Mouse (Mus musculus) kidney, embryonic 14.5 days (tissue): ENCODE data around the gene Uvrag. TPM values are rescaled to one million over a fixed set of nuclear protein-coding genes. Genes with fewer than 3 reads are reported as not detected.

Experiments
- ATAC-seq: fragments of 200-750 bp; cut with Nextera tagmentation; 2 replicates; pipeline ENCODE4 v1.8.0; 2017; ENCODE audit warnings: moderate number of reproducible peaks, mild to moderate bottlenecking, moderate TSS enrichment, moderate library complexity; ENCODE audit not compliant: low FRiP score, low TSS enrichment
- H3K27ac ChIP-seq: fragments of 300-500 bp; sonication (generic); 2 replicates; pipeline ENCODE4 v1.5.1; 2014; ENCODE audit warnings: low read depth, mild to moderate bottlenecking, low read length, moderate library complexity, mixed read lengths
- H3K27me3 ChIP-seq: fragments of 300-500 bp; sonication (generic); 2 replicates; pipeline ENCODE4 v1.6.1; 2014; ENCODE audit warnings: mild to moderate bottlenecking, low read length; ENCODE audit not compliant: control insufficient read depth, insufficient read depth
- H3K36me3 ChIP-seq: fragments of 300-500 bp; sonication (generic); 2 replicates; pipeline ENCODE4 v1.6.1; 2014; ENCODE audit warnings: low read length, mixed read lengths; ENCODE audit not compliant: control insufficient read depth, insufficient read depth
- H3K4me1 ChIP-seq: fragments of 300-500 bp; sonication (generic); 2 replicates; pipeline ENCODE4 v1.6.1; 2014; ENCODE audit warnings: low read length, mixed read lengths; ENCODE audit not compliant: control insufficient read depth, insufficient read depth
- H3K4me2 ChIP-seq: fragments of 300-500 bp; sonication (generic); replicated peaks from 2 replicates; pipeline ENCODE4 v1.6.1; 2014; ENCODE audit warnings: low read depth, mild to moderate bottlenecking, low read length
- H3K4me3 ChIP-seq: fragments of 300-500 bp; sonication (generic); 2 replicates; pipeline ENCODE4 v1.5.1; 2014; ENCODE audit warnings: mild to moderate bottlenecking, low read length
- H3K9ac ChIP-seq: fragments of 300-500 bp; sonication (generic); 2 replicates; pipeline ENCODE4 v1.6.1; 2014; ENCODE audit warnings: low read depth, mild to moderate bottlenecking, low read length, moderate library complexity
- H3K9me3 ChIP-seq: fragments of 300-500 bp; sonication (generic); 2 replicates; pipeline ENCODE4 v1.6.1; 2016; ENCODE audit warnings: low read length; ENCODE audit not compliant: control insufficient read depth
- whole genome bisulfite sequencing: fragments of 180-500 bp; shearing (Covaris S2); extraction: QIAGEN DNeasy Blood & Tissue Kit; methylation state at CpG from one replicate; pipeline ENCODE4 v1.1.7; 2014; 5-methylcytosine and 5-hydroxymethylcytosine counted together
- polyA plus RNA-seq: library from polyadenylated mRNA; unstranded; fragments of >200 nt; fragmentation: Nextera tagmentation; extraction: Ambion mirVana; gene quantifications from 2 replicates; pipeline ENCODE4 v1.2.1, GENCODE M21; 2014

Uvrag gene
- polyA plus RNA-seq, 1 experiment from 2014 or later = 22.7 TPM

GRCm38 (mm10) chr7:98991204-98991761, 149.7 kb downstream of the Uvrag start:
- no peaks in the 10 kb centered on the region for H3K9me3 ChIP-seq
- H3K9ac ChIP-seq = no peak overlapping the region
- H3K27me3 ChIP-seq = no peaks in the 10 kb centered on the region
- H3K4me3 ChIP-seq = no peak overlapping the region
- no peak overlapping the region for H3K27ac ChIP-seq
- peaks cover 4% of the 10 kb centered on the region for H3K36me3 ChIP-seq
- WGBS = 94% methylated on average over 2 of the region's 2 CpGs
- no peak overlapping the region for H3K4me2 ChIP-seq
- 0 out of 2 replicates have a peak, but pooled peaks cover 3% of the 10 kb centered on the region for H3K4me1 ChIP-seq
- ATAC-seq = no peak

DNA sequence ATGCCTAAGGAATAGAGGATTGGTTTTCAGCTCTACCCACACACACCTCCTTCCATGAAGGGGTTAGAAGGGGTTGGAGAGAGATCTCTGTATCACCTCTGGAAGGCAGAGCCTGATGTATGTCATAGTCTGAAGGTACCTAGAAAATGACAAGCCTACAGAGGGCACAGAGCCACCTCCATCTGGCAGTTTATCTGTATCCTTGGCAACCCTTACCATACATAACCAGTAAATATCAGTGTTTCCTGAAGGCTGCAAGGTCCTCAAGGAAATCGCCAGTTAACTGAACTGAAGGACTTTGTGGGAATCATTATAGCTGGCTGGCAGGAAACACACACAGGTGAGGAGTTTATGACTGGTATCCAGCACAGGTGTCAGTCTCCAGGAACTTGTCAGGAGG, 150.4 kb downstream of the Uvrag start:
- H3K9ac ChIP-seq = no peak overlapping the region
- 73% methylated on average over 1 of the region's 1 CpGs for WGBS
- H3K4me1 ChIP-seq = 0 out of 2 replicates have a peak, but pooled peaks cover 3% of the 10 kb centered on the region
- no peaks in the 10 kb centered on the region for H3K27me3 ChIP-seq
- H3K4me3 ChIP-seq = no peak overlapping the region
- peaks cover 4% of the 10 kb centered on the region for H3K36me3 ChIP-seq
- H3K9me3 ChIP-seq = no peaks in the 10 kb centered on the region
- no peak overlapping the region for H3K4me2 ChIP-seq
- no peak overlapping the region for H3K27ac ChIP-seq
- no peak for ATAC-seq

DNA sequence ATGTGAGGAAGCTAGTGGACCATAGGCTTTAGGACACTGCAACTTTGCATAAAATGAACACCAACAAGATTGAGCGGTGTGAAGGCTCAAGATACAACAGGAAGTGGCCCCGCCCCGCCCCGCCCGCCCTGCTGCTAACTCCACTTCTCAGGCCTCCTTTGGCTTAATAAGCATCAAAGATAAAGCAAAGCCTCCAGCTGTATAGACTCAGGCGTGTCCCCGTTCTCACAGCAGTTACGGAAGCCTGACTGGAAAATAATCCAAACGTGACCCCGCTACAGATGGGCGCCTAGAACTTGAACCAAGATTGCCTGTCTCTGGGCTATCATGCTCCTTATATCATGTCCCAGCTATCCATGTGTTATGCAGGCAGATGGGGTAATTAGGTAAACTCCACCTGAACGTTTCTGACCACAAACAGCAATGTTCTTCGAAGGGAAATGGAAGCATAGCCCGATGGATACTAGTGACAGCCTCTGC, 153.9 kb downstream of the Uvrag start:
- Histone ChIP-seq H3K9me3 (no peaks in the 10 kb centered on the region), H3K27me3 (no peaks in the 10 kb centered on the region), H3K36me3 (peaks cover 4% of the 10 kb centered on the region), H3K9ac (no peak overlapping the region), H3K27ac (no peak overlapping the region), H3K4me2 (no peak overlapping the region), H3K4me3 (no peak overlapping the region), H3K4me1 (no peaks in the 10 kb centered on the region)
- no peak for ATAC-seq
- 92% methylated on average over 14 of the region's 14 CpGs for WGBS

DNA sequence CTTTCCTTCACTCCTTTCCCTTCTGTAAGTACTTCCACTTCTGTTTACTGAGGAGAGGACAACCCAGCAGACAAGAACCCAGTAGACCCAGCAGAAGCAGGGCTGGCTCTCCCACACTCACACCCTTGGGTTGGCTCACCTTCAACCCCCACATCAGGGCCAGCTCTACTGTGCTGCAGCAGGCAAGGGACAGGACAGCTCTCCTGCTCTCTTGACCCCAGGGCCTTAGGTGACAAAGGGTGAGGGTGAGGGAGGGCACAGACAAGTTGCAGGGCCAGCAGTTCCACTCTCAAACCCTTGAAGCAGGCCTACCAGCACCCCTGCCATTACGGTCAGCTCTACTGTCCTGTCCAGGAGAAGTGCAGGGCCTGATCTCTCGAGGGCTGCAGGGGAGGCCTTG, 155.0 kb downstream of the Uvrag start:
- H3K27ac ChIP-seq = no peak overlapping the region
- peak; percentile 35; the same call in 1 of the 2 replicates for ATAC-seq
- no peaks in the 10 kb centered on the region for H3K4me1 ChIP-seq
- no peak overlapping the region for H3K9ac ChIP-seq
- no peak overlapping the region for H3K4me3 ChIP-seq
- no peak overlapping the region for H3K4me2 ChIP-seq
- H3K27me3 ChIP-seq = no peaks in the 10 kb centered on the region
- no peaks in the 10 kb centered on the region for H3K9me3 ChIP-seq
- peaks cover 4% of the 10 kb centered on the region for H3K36me3 ChIP-seq
- WGBS = 74% methylated on average over 2 of the region's 2 CpGs

GRCm38 (mm10) chr7:98985489-98985888, 155.5 kb downstream of the Uvrag start:
- no peak overlapping the region for H3K4me3 ChIP-seq
- no peaks in the 10 kb centered on the region for H3K4me1 ChIP-seq
- H3K27me3 ChIP-seq = no peaks in the 10 kb centered on the region
- no peak for ATAC-seq
- no peak overlapping the region for H3K9ac ChIP-seq
- no peak overlapping the region for H3K4me2 ChIP-seq
- peaks cover 4% of the 10 kb centered on the region for H3K36me3 ChIP-seq
- H3K27ac ChIP-seq = no peak overlapping the region
- WGBS = 86% methylated on average over 6 of the region's 6 CpGs
- no peaks in the 10 kb centered on the region for H3K9me3 ChIP-seq

- Histone ChIP-seq H3K4me1 (no peaks in the 10 kb centered on the region), H3K4me3 (no peak overlapping the region), H3K9ac (no peak overlapping the region), H3K27me3 (no peaks in the 10 kb centered on the region), H3K36me3 (peaks cover 4% of the 10 kb centered on the region), H3K27ac (no peak overlapping the region), H3K9me3 (no peaks in the 10 kb centered on the region), H3K4me2 (no peak overlapping the region)
- WGBS = 77% methylated on average over 7 of the region's 7 CpGs
- no peak for ATAC-seq
Measured at GRCm38 (mm10) chr7:98984319-98984718, 156.6 kb downstream of the Uvrag start.

DNA sequence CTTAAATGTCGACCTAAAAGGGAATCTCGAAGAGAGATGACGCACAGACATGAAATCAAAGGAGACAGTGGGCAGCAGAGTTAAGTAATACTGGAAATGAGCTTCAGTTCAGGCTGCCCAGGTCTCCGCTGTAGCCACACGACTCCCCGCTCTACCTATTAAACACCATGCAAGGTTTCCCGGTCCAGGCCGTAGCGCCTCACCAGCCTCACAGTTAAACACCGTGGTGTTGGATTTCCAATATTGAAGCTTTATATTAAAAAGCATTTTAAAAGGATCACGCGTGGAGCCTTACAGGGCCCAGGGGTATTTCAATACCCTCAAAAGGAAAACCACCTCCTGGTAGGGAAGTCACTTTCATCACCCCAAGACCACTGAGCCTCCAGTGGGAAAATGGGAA, 157.9 kb downstream of the Uvrag start:
- H3K27ac ChIP-seq = no peak overlapping the region
- WGBS = 75% methylated on average over 12 of the region's 12 CpGs

DNA sequence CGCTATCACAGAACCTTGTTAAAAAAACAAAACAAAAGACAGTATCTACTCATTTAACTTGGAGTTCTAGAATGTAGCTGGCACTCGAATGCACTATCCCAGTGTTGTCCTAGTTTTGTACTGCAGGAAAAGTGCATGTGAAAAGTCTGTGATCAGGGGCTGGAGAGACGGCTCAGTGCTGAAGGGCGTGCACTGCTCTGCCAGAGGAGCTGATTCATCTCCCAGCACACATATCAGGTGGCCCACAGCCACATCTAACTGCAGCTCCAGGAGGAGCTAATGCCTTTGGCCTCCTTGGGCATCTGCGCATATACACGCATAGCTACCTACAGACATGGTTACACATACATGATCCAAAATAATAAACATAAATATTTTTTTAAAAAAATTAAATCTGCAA, 159.5 kb downstream of the Uvrag start:
- no peaks in the 10 kb centered on the region for H3K27me3 ChIP-seq
- H3K4me2 ChIP-seq = no peak overlapping the region
- no peak overlapping the region for H3K4me3 ChIP-seq
- no peaks in the 10 kb centered on the region for H3K9me3 ChIP-seq
- no peaks in the 10 kb centered on the region for H3K36me3 ChIP-seq
- 76% methylated on average over 6 of the region's 6 CpGs for WGBS
- no peak overlapping the region for H3K27ac ChIP-seq
- H3K4me1 ChIP-seq = no peaks in the 10 kb centered on the region
- no peak for ATAC-seq
- no peak overlapping the region for H3K9ac ChIP-seq

More for the DNA sequence above, 157.9 kb downstream of the Uvrag start:
- Histone ChIP-seq H3K4me3 (no peak overlapping the region), H3K27me3 (no peaks in the 10 kb centered on the region), H3K36me3 (no peaks in the 10 kb centered on the region; the same call in 1 of the 2 replicates), H3K9me3 (no peaks in the 10 kb centered on the region), H3K9ac (no peak overlapping the region), H3K4me1 (no peaks in the 10 kb centered on the region), H3K4me2 (no peak overlapping the region)
- ATAC-seq = no peak

DNA sequence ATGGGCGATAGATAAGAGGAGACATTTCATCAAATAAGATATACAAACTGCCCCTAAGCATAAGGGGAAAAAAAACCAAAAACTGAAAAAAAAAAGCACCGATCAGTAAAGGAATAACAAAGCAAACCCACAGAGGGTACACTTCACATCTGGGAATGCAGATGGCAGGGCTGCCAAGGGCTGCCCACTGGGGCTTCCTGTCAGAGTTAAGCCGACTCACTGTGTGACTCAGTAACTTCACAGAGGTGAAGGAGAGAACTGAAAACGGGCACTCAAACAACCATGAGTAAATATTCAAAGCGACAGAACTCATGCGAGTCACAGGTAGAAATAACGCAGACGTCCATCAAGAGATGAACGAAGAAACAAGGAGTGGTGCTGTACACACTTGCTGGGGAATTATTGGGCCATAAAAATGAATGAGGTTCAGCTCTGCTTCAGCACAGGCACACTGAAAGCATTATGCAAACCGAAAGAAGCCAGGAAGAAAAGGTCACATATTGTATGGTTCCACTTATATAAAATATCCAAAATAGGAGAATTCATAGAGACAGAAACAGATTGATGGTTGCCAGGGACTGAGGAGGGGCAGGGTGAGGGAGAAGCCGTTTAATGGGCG, 164.0 kb downstream of the Uvrag start:
- Histone ChIP-seq H3K4me3 (no peak overlapping the region), H3K36me3 (no peaks in the 10 kb centered on the region), H3K9me3 (no peaks in the 10 kb centered on the region), H3K9ac (no peak overlapping the region), H3K27me3 (no peaks in the 10 kb centered on the region), H3K4me1 (no peaks in the 10 kb centered on the region), H3K4me2 (no peak overlapping the region), H3K27ac (no peak overlapping the region)
- no peak for ATAC-seq
- 61% methylated on average over 12 of the region's 12 CpGs for WGBS
